Mouse (Mus musculus) E14TG2a.4 (cell line): Measurements from ENCODE around the gene Aox4.

Experiments used
- CTCF ChIP-seq: conservative IDR thresholded peaks from 2 replicates; pipeline ENCODE4 v1.5.1; 2014; ENCODE audit warnings: low read length
- NANOG ChIP-seq: IDR thresholded peaks from 2 replicates; pipeline ENCODE4 v1.6.1; 2014; ENCODE audit warnings: borderline replicate concordance, low read length, mixed read lengths

- peak; percentile 18; the same call in 1 of the 2 replicates for TF ChIP-seq CTCF
- TF ChIP-seq NANOG, result no peak
These were observed 30.1 kb downstream of the Aox4 start for GRCm38 (mm10) chr1:58240347-58240746.
